Mouse (Mus musculus) spleen, adult 12 weeks (tissue): ENCODE measurements around the gene Ube2n.

Source experiments
- DNase-seq: peaks from one replicate; pipeline ENCODE4 v3.0.0; 2022; ENCODE audit warnings: low spot score

Gene Ube2n

GRCm38 (mm10) chr10:95514656-95515292 is at the start of gene Ube2n:
Ube2n (plus strand) TSS chr10:95515145.
- DNase-seq, result peak; percentile 92

DNA sequence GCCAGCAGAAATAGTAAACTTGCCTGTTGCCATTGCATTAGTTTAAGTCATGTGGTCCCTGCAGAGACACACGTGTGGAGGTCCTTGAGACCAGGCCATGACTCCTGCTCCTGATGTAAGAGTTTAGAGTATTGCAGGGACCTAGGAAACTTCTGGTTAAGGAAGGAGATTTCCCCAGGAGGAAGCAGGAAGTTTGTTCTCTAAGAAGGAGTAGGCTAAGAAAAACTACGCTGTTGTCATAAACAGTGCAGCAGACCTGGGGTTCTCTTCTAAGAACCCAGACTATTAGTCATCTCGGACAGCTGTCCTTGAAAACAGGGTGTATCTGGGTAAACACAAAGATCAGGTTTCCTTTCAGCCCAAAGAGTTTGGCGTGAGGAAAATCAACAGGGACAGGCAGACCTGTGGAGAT is 49.5 kb upstream of the Ube2n start:
- no peak for DNase-seq

DNA sequence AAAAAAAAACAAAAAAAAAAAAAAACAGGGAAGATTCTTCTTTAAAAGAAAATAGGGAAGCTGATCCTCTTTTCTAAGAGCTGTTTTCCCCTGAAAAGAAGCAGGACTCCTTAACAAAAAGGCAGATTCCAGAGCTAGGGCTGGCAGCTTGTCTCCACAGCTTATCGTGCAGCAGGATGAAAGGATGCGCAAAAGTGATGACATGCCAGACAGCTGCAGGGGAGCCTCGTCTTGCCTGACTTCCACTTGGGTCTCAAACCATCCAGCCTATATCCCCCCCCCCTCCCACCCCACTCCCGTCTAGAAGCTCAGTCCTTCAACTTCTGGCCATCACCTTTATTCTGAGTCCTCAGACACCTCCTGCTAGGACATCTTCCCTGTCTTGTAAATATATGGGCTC is 46.1 kb upstream of the Ube2n start:
- no peak for DNase-seq

GRCm38 (mm10) chr10:95471186-95471585 is 43.8 kb upstream of the Ube2n start:
- DNase-seq, result no peak

- no peak for DNase-seq
Measured at GRCm38 (mm10) chr10:95471889-95472547, 42.9 kb upstream of the Ube2n start.

- peak; percentile 52 for DNase-seq
Measured at GRCm38 (mm10) chr10:95475923-95476322, 39.0 kb upstream of the Ube2n start.

DNA sequence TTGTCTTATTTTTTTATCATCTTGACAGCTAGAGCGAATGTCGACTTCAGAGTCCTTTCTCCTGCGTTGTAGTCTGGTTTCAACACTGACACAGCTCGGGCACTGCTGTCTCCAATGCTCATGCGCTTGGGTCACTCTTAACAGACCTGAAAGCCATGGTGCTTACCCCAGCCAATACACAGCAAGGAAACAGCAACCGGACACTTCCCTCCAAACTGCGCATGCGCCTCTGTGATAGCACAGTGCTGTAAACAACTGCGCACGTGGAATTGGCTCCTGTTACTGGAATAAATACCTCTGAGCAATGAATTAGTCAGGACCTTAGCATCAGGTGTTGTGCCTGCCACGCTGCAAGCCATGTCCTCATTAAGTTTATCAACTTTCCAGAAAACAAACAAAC is 37.4 kb upstream of the Ube2n start:
- no peak for DNase-seq

- DNase-seq, result no peak
Measured at GRCm38 (mm10) chr10:95489653-95490052, 25.3 kb upstream of the Ube2n start.

DNA sequence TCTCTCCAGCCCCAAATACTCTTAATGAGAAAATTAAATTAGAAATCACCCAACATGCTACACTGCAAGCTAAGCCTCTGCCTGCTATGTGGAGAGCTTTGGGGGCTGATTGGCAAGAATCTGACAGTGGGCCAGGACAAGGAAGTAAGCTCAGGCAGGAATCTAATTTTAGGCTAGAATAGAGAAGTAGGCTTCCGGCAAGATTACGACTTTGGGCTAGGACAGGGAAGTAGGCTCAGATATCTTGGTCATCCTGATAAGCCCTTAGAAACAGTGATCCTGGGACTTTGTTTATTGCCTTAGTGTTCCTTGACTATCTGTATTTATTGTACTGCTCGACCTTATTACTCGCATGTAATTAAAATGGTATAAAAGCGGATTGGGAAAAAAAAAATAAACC is 20.7 kb upstream of the Ube2n start:
- no peak for DNase-seq

GRCm38 (mm10) chr10:95501033-95501432 is 13.9 kb upstream of the Ube2n start:
- no peak for DNase-seq

DNA sequence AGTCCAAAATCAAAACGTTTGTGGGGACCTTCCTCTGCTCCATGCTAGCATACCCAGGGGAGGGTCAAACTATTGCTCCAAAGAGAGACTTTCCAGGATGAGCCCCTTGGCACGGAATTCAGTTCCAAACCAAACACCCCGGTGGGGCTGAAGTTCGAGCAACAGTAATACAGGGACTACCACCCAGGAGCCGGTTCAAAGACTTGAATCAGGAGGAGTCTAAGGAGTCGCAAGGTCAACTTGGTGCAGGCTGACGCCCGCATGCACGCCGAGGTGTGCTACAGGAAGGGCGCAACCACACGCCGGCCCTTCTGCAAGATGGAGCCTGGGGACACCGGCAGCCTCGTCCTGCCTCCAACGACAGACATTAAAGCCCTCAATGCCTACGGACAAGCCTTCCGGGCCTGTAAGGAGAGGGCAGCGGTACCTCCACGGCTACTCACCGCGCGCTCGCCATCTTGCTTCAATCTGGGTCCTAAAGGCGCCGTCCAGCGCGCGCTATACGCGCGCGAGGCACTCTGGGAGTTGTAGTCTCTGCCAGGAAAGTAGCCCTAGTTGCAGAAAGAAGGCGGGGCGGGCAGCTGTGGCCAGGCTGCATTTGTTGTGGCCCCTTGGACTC is 13.4 kb upstream of the Ube2n start, which contains the start of gene Mrpl42:
Gene Mrpl42, minus strand, starts transcription at position 478 of the 619 bp plus-strand sequence.
- DNase-seq, result peak; percentile 75

- no peak for DNase-seq
Measured at GRCm38 (mm10) chr10:95503443-95504235, 11.3 kb upstream of the Ube2n start.

- no peak for DNase-seq
Measured at GRCm38 (mm10) chr10:95504341-95504740, 10.6 kb upstream of the Ube2n start.

DNA sequence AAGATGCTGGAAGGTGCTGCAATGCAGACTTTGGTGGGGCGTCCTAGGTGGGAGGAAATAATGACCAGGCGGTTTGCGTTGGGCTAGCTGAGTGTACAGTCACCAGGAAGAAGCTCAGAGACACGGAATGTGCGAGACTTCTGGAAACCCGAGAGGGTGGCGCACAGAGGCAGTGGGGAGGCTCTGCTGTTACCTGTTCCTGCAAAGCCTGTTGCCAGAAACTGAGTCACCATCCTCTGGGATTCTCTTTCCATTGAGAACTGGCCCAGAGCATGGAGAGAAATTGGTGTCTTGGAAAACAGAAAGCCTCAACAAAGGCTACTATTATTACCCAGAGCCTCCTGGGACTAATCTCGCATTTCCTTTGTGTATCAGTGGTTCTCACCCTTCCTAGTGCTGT is 6.8 kb upstream of the Ube2n start:
- no peak for DNase-seq

DNA sequence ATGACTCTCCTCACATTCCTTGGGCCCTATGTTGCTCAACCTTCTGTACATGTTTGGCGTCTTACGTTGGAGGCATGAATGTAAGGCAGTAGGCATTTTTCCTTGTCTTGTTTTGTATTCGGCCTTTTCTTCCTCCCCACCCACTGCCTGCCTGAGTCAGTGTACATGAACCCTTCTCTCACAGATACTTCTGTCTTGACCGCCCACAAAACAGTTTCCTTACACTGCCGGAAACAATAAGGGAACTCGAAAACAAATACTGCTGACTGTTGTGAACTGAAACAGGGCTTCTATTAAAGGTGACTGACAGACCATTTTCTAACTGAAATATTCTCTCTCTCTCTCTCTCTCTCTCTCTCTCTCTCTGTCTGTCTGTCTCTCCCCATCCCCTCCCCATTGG is 6.2 kb upstream of the Ube2n start:
- no peak for DNase-seq

DNA sequence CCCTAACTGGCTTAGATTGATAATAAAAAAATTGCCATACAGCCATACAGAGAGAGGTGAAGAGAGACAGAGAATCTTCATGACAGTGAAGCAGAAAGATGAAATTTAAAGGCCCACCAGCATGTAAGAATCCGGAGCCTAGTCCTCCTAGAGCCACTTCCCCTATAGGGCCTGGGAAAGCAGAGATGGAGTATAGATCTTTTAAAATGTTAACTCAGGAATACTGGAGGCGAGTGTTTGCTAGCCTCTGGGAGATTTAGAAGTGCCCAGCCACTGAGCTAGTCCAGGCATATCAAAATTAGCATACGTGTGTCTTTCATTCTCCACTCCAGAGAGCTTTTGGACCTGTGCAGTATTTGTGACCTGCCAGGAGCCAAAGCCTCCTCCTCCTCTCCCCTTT is 5.7 kb upstream of the Ube2n start:
- DNase-seq, result no peak

GRCm38 (mm10) chr10:95512635-95513034 is 2.3 kb upstream of the Ube2n start:
- no peak for DNase-seq

DNA sequence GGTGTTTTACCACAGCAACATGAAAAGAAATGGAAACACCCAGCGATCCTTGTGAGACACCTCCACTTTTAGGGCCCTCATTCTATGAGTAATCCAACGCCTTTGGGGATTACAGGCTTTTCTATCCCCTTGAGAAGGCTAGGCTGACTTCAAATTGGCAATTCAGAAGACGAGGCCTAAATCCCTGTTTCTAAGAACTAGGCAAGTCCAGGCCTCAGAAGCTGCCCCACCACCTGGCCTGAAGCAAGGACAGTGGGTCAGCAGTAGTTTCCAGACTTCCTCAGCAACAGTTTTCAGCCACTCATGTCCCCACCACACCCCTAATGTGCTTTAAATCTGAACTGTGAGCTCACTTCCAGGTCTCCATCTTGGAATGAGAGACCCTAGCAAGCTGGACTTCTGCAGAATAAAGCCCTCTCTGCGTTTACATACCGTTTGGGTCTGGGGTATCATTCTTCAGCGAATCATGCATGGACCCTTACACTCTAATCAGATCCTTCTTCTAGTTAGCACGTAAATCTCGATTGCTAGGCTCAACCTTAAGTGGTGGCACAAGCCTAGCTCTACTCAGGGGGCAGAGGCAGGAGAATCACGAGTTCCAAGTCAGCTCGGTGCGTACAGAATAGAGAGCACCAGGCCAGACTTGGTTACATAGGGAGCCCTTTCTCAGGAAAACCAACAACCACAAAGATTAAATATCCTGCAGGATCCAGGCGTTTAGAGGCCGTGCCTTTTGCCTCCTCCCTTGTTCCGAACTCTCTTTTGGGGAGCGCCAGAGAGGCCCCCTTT is 983 bp upstream of the Ube2n start:
- DNase-seq, result no peak

- DNase-seq, result peak; percentile 68
Measured at GRCm38 (mm10) chr10:95515293-95515931, 467 bp downstream of the Ube2n start.

- no peak for DNase-seq
Measured at GRCm38 (mm10) chr10:95517656-95518055, 2.7 kb downstream of the Ube2n start.

GRCm38 (mm10) chr10:95525037-95525675 is 10.2 kb downstream of the Ube2n start:
- DNase-seq, result no peak
